Comparison of ENCODE assay signal across 8 mouse cellular contexts in genomic region chr16:18119031-18119730, GRCm38 (mm10). TPM values are rescaled to one million over a fixed set of nuclear protein-coding genes. Genes with fewer than 3 reads are reported as not detected.
DNase-seq lines count a peak whose midpoint lies in the region; ATAC-seq lines count a peak whose summit lies in the region.
"Had no signal": no experiment of that assay in that cellular context is flagged by ENCODE, and none has a peak within 500 bp of the region (broad histone marks: within the 10 kb centered on the region; RNA-seq: fewer than 3 reads in every experiment).

No protein-coding gene starts in this region.

- H3K4me2 ChIP-seq in midbrain, embryonic 11.5 days = no peak overlapping the region
- H3K4me2 ChIP-seq: heart, embryonic 15.5 days had no signal

- H3K27me3 ChIP-seq in forebrain, embryonic 10.5 days (ENCODE audit: poor library complexity, severe bottlenecking) = peaks cover 8% of the 10 kb centered on the region
- H3K27me3 ChIP-seq in midbrain, embryonic 11.5 days (ENCODE audit: control insufficient read depth, insufficient read depth, low read length) = no peaks in the 10 kb centered on the region

- H3K27ac ChIP-seq in forebrain, embryonic 10.5 days = no peak overlapping the region; the same call in 1 of the 2 replicates
- H3K27ac ChIP-seq in midbrain, embryonic 11.5 days (ENCODE audit: low read depth, low read length) = no peak overlapping the region
- H3K27ac ChIP-seq: heart, embryonic 15.5 days had no signal

- H3K9me3 ChIP-seq in forebrain, embryonic 10.5 days = no peaks in the 10 kb centered on the region
- no peaks in the 10 kb centered on the region for H3K9me3 ChIP-seq in midbrain, embryonic 11.5 days (ENCODE audit: control insufficient read depth, low read length)
- H3K9me3 ChIP-seq: heart, embryonic 15.5 days had no signal

- no peaks in the 10 kb centered on the region for H3K36me3 ChIP-seq in forebrain, embryonic 10.5 days (replicated peaks)
- H3K36me3 ChIP-seq in midbrain, embryonic 11.5 days (ENCODE audit: control insufficient read depth, insufficient read depth, low read length) = no peaks in the 10 kb centered on the region
- H3K36me3 ChIP-seq: heart, embryonic 15.5 days had no signal

- peak; percentile 78; the same call in 1 of the 2 replicates for ATAC-seq in midbrain, embryonic 11.5 days (ENCODE audit: low FRiP score)

- no peak overlapping the region for H3K9ac ChIP-seq in midbrain, embryonic 11.5 days (ENCODE audit: low read length)
- H3K9ac ChIP-seq: heart, embryonic 15.5 days had no signal

- H3K4me3 ChIP-seq in forebrain, embryonic 10.5 days = no peak overlapping the region
- H3K4me3 ChIP-seq in midbrain, embryonic 11.5 days (ENCODE audit: low read depth, low read length) = no peak overlapping the region
- H3K4me3 ChIP-seq: heart, embryonic 15.5 days had no signal

- peak; percentile 42 for DNase-seq in urinary bladder, postnatal 25 days (ENCODE audit: low spot score)
- DNase-seq in urinary bladder, adult 2 months (ENCODE audit: low spot score) = no peak
- peak; percentile 92 for DNase-seq in brain, adult 2 months (ENCODE audit: low read depth, low spot score)
- DNase-seq in forebrain, embryonic 10.5 days (ENCODE audit: extremely low spot score, low spot score) = peak; percentile 40
- DNase-seq in kidney, postnatal 14 days = peak; percentile 60
- peak; percentile 91 for DNase-seq in midbrain, embryonic 11.5 days (ENCODE audit: low spot score, missing footprints)
- DNase-seq in thymus, adult 18-20 months = peak; percentile 35 to 40

- 27% methylated on average over 8 of the region's 8 CpGs for WGBS in forebrain, embryonic 10.5 days
- WGBS in midbrain, embryonic 11.5 days = 26% methylated on average over 8 of the region's 8 CpGs

- H3K4me1 ChIP-seq in forebrain, embryonic 10.5 days = peaks cover 14% of the 10 kb centered on the region
- H3K4me1 ChIP-seq in midbrain, embryonic 11.5 days (ENCODE audit: control insufficient read depth, insufficient read depth, low read length) = no peaks in the 10 kb centered on the region
- H3K4me1 ChIP-seq: heart, embryonic 15.5 days had no signal

RNA-seq across cellular contexts. Expression of gene Rtn4r, which starts 8.3 kb away (rescaled TPM):
- 4.3 and 4.9 TPM in 2 replicates for polyA plus RNA-seq in urinary bladder, adult 2 months (2012; rRNA removed)
- polyA plus RNA-seq in forebrain, embryonic 10.5 days (2016; fragmentation: Nextera tagmentation; extraction: Ambion mirVana) = 0.87 and 1.2 TPM in 2 replicates
- polyA plus RNA-seq in midbrain, embryonic 11.5 days (2014; fragmentation: Nextera tagmentation; extraction: Ambion mirVana) = 2.2 and 2.7 TPM in 2 replicates

RNA-seq across cellular contexts. Expression of gene Prodh, which starts 29.2 kb away (rescaled TPM):
- 35.2 and 40.6 TPM in 2 replicates for polyA plus RNA-seq in urinary bladder, adult 2 months (2012; rRNA removed)
- 17.0 and 19.6 TPM in 2 replicates for polyA plus RNA-seq in forebrain, embryonic 10.5 days (2016; fragmentation: Nextera tagmentation; extraction: Ambion mirVana)
- 6.9 and 7.6 TPM in 2 replicates for polyA plus RNA-seq in midbrain, embryonic 11.5 days (2014; fragmentation: Nextera tagmentation; extraction: Ambion mirVana)
